Comparison of ENCODE assay signal across 7 mouse cellular contexts in the genomic region with DNA sequence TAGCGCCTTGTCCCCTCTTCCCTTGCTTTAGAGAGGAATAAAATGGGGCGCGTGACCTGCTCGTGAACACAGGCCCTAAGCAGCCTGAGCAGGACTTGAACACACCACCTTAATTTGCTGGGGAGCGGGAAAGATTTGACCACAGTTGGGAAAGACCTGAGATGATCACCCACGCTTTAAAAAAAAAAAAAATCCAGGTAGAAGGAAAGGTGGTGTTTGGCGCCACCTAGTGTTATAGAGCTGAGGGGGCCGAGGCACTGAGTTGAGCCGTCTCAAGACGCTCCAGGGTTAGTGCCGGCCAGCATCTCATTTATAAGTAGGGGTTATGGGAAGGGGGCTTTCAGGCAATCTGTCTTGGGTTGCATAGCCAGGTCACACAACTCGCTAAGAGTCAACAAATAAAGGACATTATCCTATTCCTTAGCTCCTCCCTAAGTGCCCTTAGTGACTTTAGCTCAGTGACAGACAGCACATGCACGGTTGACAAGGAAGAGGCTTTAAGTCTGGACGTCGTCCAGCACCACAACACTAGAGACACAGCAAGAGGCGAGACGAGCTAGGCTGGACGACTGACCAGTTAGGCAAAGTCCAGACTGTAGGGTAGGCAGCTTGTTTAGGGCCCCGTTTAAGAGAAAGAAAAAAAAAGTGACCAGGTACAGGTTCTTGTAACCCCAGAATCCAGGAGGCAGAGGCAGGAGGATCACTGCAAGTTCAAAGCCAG. TPM values are rescaled to one million over a fixed set of nuclear protein-coding genes. Genes with fewer than 3 reads are reported as not detected.
DNase-seq lines count a peak whose midpoint lies in the region; ATAC-seq and TF ChIP-seq lines count a peak whose summit lies in the region.

No protein-coding gene starts in this region.

- H3K79me2 ChIP-seq in C2C12 (ENCODE audit: control insufficient read depth, insufficient read depth) (no peaks in the 10 kb centered on the region), MEL (ENCODE audit: control insufficient read depth, insufficient read depth, low read length, poor library complexity) (peaks cover 5% of the 10 kb centered on the region)

- TF ChIP-seq EP300 in MEL (IDR thresholded peaks at IDR 0.05; ENCODE audit: low read depth in 1 of 2, low read length in 2 of 2), result no peak

- H3K9me3 ChIP-seq in MEL (replicated peaks; ENCODE audit: insufficient read depth, low read length), result no peaks in the 10 kb centered on the region
- no peaks in the 10 kb centered on the region for H3K9me3 ChIP-seq in heart, embryonic 14.5 days (ENCODE audit: control insufficient read depth, low read length)

- no peak overlapping the region for H3K4me3 ChIP-seq in C2C12 (ENCODE audit: insufficient read depth, poor library complexity, severe bottlenecking)
- peak overlapping the region; percentile 63 to 73; a peak in 3 of 4 replicates for H3K4me3 ChIP-seq in MEL (ENCODE audit: control insufficient read depth in 1 of 2, insufficient read depth in 1 of 2, low read depth in 2 of 2, low read length in 2 of 2)
- no peak overlapping the region for H3K4me3 ChIP-seq in heart, embryonic 14.5 days (ENCODE audit: control insufficient read depth in 1 of 2, insufficient read depth in 1 of 2, low read depth in 1 of 2, low read length in 2 of 2)

- peak; percentile 99 for TF ChIP-seq RAD21 in MEL (IDR thresholded peaks at IDR 0.05; ENCODE audit: low read depth, low read length)

- H3K79me3 ChIP-seq in C2C12 (ENCODE audit: low read depth), result no peaks in the 10 kb centered on the region

- peaks cover 9 to 24% of the 10 kb centered on the region in 2 experiments for H3K4me1 ChIP-seq in MEL (ENCODE audit: control insufficient read depth in 1 of 2, insufficient read depth in 2 of 2, low read length in 2 of 2)
- peaks cover 17 to 33% of the 10 kb centered on the region in 2 experiments for H3K4me1 ChIP-seq in heart, embryonic 14.5 days (ENCODE audit: control insufficient read depth in 2 of 2, insufficient read depth in 2 of 2, low read length in 2 of 2)

- H3K4me2 ChIP-seq in heart, embryonic 14.5 days (ENCODE audit: low read length), result peak overlapping the region; percentile 39

- H3K27ac ChIP-seq in MEL (ENCODE audit: control insufficient read depth, low read depth, low read length), result peak overlapping the region; percentile 100
- no peak overlapping the region for H3K27ac ChIP-seq in heart, embryonic 14.5 days (replicated peaks in 1 of 2; ENCODE audit: control insufficient read depth in 1 of 2, insufficient read depth in 1 of 2, low read depth in 2 of 2, low read length in 2 of 2)

- peak overlapping the region; percentile 85 for H3K9ac ChIP-seq in MEL (ENCODE audit: control insufficient read depth, low read depth, low read length, poor library complexity, severe bottlenecking)
- H3K9ac ChIP-seq in heart, embryonic 14.5 days (ENCODE audit: low read length), result no peak overlapping the region

- TF ChIP-seq POLR2A in MEL (IDR thresholded peaks at IDR 0.05; ENCODE audit: control insufficient read depth in 1 of 2, insufficient read depth in 1 of 2, low read depth in 1 of 2, low read length in 2 of 2, poor library complexity in 1 of 2), result no peak

- no peak overlapping the region for H3ac ChIP-seq in C2C12 (ENCODE audit: control insufficient read depth, insufficient read length, low read depth)

- TF ChIP-seq CTCF in C2C12 (IDR thresholded peaks at IDR 0.05; ENCODE audit: control insufficient read depth, insufficient read depth, insufficient read length), result peak; percentile 48
- peak; percentile 73 to 98 (median 86) for TF ChIP-seq CTCF in MEL (IDR thresholded peaks at IDR 0.05 in 2 of 3, conservative IDR thresholded peaks at IDR 0.05 in 1 of 3; ENCODE audit: control insufficient read depth in 1 of 3, insufficient read depth in 1 of 3, low read depth in 2 of 3, low read length in 3 of 3, poor library complexity in 1 of 3, severe bottlenecking in 1 of 3)

- ATAC-seq in heart, embryonic 14.5 days (ENCODE audit: insufficient number of reproducible peaks, insufficient read depth, low FRiP score, low read depth), result no peak

- 9% methylated on average over 19 of the region's 19 CpGs for WGBS in heart, embryonic 14.5 days

- H3K27me3 ChIP-seq in C2C12 (ENCODE audit: control insufficient read depth, insufficient read depth, insufficient read length) (no peaks in the 10 kb centered on the region), MEL (ENCODE audit: control insufficient read depth in 1 of 2, insufficient read depth in 2 of 2, low read length in 2 of 2) (no peaks in the 10 kb centered on the region)
- H3K27me3 ChIP-seq in heart, embryonic 14.5 days (ENCODE audit: control insufficient read depth, insufficient read depth, low read length), result no peaks in the 10 kb centered on the region

- peak; percentile 85 for DNase-seq in MEL (ENCODE audit: low read depth, low spot score)
- peak; percentile 86 to 89 for DNase-seq in cerebellum, postnatal 14 days
- DNase-seq in layer of hippocampus, postnatal 14 days (ENCODE audit: low spot score in 2 of 2), result peak; percentile 64 to 71
- DNase-seq in lung, postnatal 4 days, result peak; percentile 55 to 76
- DNase-seq in spleen, adult 12 weeks (ENCODE audit: low spot score), result peak; percentile 58

- no peaks in the 10 kb centered on the region for H3K36me3 ChIP-seq in C2C12 (ENCODE audit: control insufficient read depth, insufficient read depth)
- H3K36me3 ChIP-seq in MEL (ENCODE audit: control insufficient read depth in 1 of 2, insufficient read depth in 2 of 2, low read length in 2 of 2), result peaks cover 0 to 14% of the 10 kb centered on the region in 2 experiments; a peak in 2 of 4 replicates
- H3K36me3 ChIP-seq in heart, embryonic 14.5 days (ENCODE audit: control insufficient read depth, insufficient read depth, low read length), result no peaks in the 10 kb centered on the region

TF ChIP-seq in C2C12, 6 proteins besides CTCF, POLR2A, EP300 and RAD21:
- TF ChIP-seq MAX (IDR thresholded peaks at IDR 0.05), result no peak
- no peak for TF ChIP-seq USF1 (IDR thresholded peaks at IDR 0.05; ENCODE audit: low read depth)
- no peak for TF ChIP-seq MYOG (IDR thresholded peaks at IDR 0.05; ENCODE audit: control insufficient read depth, extremely low read depth, insufficient read length)
- TF ChIP-seq FOSL1 (IDR thresholded peaks at IDR 0.05; ENCODE audit: insufficient read depth, low read length, poor library complexity, severe bottlenecking), result no peak
- TF ChIP-seq CEBPB (IDR thresholded peaks at IDR 0.05; ENCODE audit: low read depth), result no peak
- no peak for TF ChIP-seq MYOD1 (IDR thresholded peaks at IDR 0.05; ENCODE audit: control insufficient read depth, insufficient read length, low read depth)

TF ChIP-seq in MEL, 35 proteins besides CTCF, POLR2A, EP300 and RAD21 (continues in another document):
- TF ChIP-seq NELFE (IDR thresholded peaks at IDR 0.05; ENCODE audit: low read depth, low read length) (no peak), USF1 (IDR thresholded peaks at IDR 0.05; ENCODE audit: low read depth, low read length) (no peak), ETS1 (IDR thresholded peaks at IDR 0.05; ENCODE audit: low read depth, low read length) (no peak), MYC (IDR thresholded peaks at IDR 0.05; ENCODE audit: low read depth, low read length) (peak; percentile 74; the same call in 1 of the 2 replicates), UBTF (IDR thresholded peaks at IDR 0.05; ENCODE audit: borderline replicate concordance, insufficient read depth, low read depth, low read length) (no peak), ELF1 (IDR thresholded peaks at IDR 0.05; ENCODE audit: low read depth, low read length) (no peak), SIN3A (IDR thresholded peaks at IDR 0.05; ENCODE audit: low read length) (peak; percentile 77), CHD1 (IDR thresholded peaks at IDR 0.05; ENCODE audit: low read depth, low read length) (no peak), USF2 (IDR thresholded peaks at IDR 0.05; ENCODE audit: borderline replicate concordance in 1 of 2, insufficient read depth in 1 of 2, low read depth in 1 of 2, low read length in 2 of 2) (no peak), HCFC1 (IDR thresholded peaks at IDR 0.05; ENCODE audit: low read depth, low read length) (no peak), TAL1 (IDR thresholded peaks at IDR 0.05; ENCODE audit: low read length) (no peak), MAX (IDR thresholded peaks at IDR 0.05; ENCODE audit: low read length) (peak; percentile 27; the same call in 1 of the 2 replicates), POLR2AphosphoS2 (IDR thresholded peaks at IDR 0.05; ENCODE audit: low read length) (no peak), CHD2 (IDR thresholded peaks at IDR 0.05; ENCODE audit: low read length) (no peak), E2F4 (IDR thresholded peaks at IDR 0.05; ENCODE audit: borderline replicate concordance, low read depth, low read length) (no peak), SMC3 (IDR thresholded peaks at IDR 0.05; ENCODE audit: low read depth, low read length) (peak; percentile 91), KAT2A (conservative IDR thresholded peaks at IDR 0.05; ENCODE audit: low read depth, low read length) (no peak), RCOR1 (IDR thresholded peaks at IDR 0.05; ENCODE audit: low read depth, low read length) (peak; percentile 20; the same call in 1 of the 2 replicates), GABPA (IDR thresholded peaks at IDR 0.05; ENCODE audit: low read depth, low read length) (no peak), TCF12 (IDR thresholded peaks at IDR 0.05; ENCODE audit: low read depth, low read length) (no peak), POLR2AphosphoS5 (IDR thresholded peaks at IDR 0.05; ENCODE audit: borderline replicate concordance, low read depth, low read length) (no peak), NRF1 (IDR thresholded peaks at IDR 0.05; ENCODE audit: insufficient read depth, low read depth, low read length, poor library complexity, severe bottlenecking) (no peak), GATA1 (IDR thresholded peaks at IDR 0.05; ENCODE audit: low read depth, low read length) (no peak), ZKSCAN1 (IDR thresholded peaks at IDR 0.05; ENCODE audit: low read depth, low read length) (no peak)

RNA-seq across cellular contexts. Expression of a gene that starts 4.6 kb away (rescaled TPM):
- polyA plus RNA-seq in C2C12 (2012; fragmentation: generic; extraction: Trizol) (7.1 TPM), MEL (2012; ENCODE audit: insufficient read depth in 1 of 2, insufficient read length in 2 of 2, low read depth in 1 of 2, low replicate concordance in 2 of 2, missing spikeins in 1 of 2) (100 to 1,000 TPM in 1 of 2 experiments, 10 to 100 TPM in 1; 44.3 to 115 TPM)
- total RNA-seq in MEL (2012; rRNA removed), result 36.5 and 41.9 TPM in 2 replicates
- polyA plus RNA-seq in heart, embryonic 14.5 days (2014; fragmentation: Nextera tagmentation; extraction: Ambion mirVana), result 45.7 and 59.0 TPM in 2 replicates
- total RNA-seq in layer of hippocampus, postnatal 14 days (2021), result 10 to 100 TPM; 28.3 to 31.3 TPM

RNA-seq across cellular contexts. Expression of a gene that starts 5.2 kb away (rescaled TPM):
- not detected for polyA plus RNA-seq in C2C12 (2012; fragmentation: generic; extraction: Trizol)
- total RNA-seq in MEL (2012; rRNA removed), result 0.29 and 0.46 TPM in 2 replicates
- under 1 TPM in 1 of 2 experiments, not detected in 1; 0.18 TPM for polyA plus RNA-seq in MEL (2012; ENCODE audit: insufficient read depth in 1 of 2, insufficient read length in 2 of 2, low read depth in 1 of 2, low replicate concordance in 2 of 2, missing spikeins in 1 of 2)
- 0.20 TPM in 2 replicates for polyA plus RNA-seq in heart, embryonic 14.5 days (2014; fragmentation: Nextera tagmentation; extraction: Ambion mirVana)
- not detected for total RNA-seq in layer of hippocampus, postnatal 14 days (2021)

Comparison
In these comparisons a context has a peak if more than half of its experiments do, and no peak if none do; other contexts are left out.
1. H3K4me3 ChIP-seq: peak in MEL (2 of 2); none in C2C12 (single experiment) and heart, embryonic 14.5 days (0 of 2).
2. Peak in every context shown above with its lines, with median percentiles within 50 percentile points of each other: DNase-seq.